Mouse (Mus musculus) thymus, postnatal 36 days (tissue): Measurements from ENCODE around the gene Ovol2.

Experiments
- DNase-seq, 2 experiments: peaks; one replicate each; pipeline ENCODE4 v3.0.0; 2022; ENCODE audit warnings: mixed read lengths in 2 of 2

Ovol2 gene

GRCm38 (mm10) chr2:144311372-144311771 lies 20.6 kb downstream of the Ovol2 start:
- no peak for DNase-seq

GRCm38 (mm10) chr2:144310273-144310672 lies 21.7 kb downstream of the Ovol2 start:
- DNase-seq = no peak

GRCm38 (mm10) chr2:144308561-144308960 lies 23.4 kb downstream of the Ovol2 start:
- no peak for DNase-seq

- DNase-seq = no peak
These were observed 26.1 kb downstream of the Ovol2 start for GRCm38 (mm10) chr2:144305721-144306294.

- no peak for DNase-seq
These were observed 30.8 kb downstream of the Ovol2 start for GRCm38 (mm10) chr2:144301101-144301500.

GRCm38 (mm10) chr2:144299749-144300669 lies 31.9 kb downstream of the Ovol2 start:
- no peak for DNase-seq

- DNase-seq = no peak
These were observed 36.7 kb downstream of the Ovol2 start for GRCm38 (mm10) chr2:144295145-144295735.

DNA sequence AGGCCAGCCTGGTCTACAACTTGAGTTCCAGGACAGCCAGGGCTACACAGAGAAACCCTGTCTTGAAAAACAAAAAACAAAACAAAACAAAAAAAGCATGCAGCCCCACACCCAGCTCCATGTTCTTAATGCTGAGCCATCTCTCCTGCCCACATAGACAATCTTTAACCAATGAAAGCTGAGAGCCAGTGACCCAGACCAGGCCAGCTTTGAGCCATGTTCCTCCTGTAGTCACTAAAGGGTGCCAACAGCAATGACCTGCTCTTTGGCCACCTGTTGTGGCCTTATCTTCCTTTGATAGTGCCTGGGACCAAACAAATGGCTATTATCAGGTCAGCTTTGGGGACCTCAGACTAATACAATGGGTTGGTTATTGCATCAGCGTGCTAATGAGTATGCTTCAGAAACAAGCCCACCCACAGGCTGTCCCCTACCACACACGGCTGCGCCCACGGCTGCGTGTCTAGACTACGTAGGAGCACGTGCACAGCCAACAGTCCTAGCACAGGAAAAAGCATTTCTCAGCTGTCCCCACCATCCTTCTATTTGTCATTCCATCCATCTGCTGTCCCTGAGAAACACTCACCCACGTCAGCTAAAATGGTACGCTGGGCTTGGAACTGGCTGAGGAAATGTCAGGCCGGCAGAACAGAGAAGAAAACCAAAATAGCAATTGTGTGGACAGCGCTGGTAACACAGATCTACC lies 40.2 kb downstream of the Ovol2 start:
- DNase-seq = no peak

DNA sequence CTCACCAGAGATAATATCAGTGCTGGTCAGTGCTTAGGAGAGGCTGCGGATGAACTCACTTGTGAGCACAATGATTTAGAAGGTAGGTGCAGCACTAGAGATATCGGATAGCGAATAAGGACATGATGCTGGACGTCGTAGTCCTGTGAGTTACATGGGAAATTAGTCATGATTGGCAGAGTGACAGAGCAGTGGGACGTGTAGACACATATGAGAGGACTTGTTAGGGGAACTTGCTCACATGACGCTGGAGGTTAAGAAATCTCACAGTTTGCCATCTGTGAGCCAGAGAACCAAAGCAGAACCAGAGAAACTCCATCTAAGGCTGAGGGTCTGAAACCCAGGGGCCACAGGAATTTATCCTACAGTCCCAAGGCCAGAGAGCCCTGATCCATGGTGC lies 41.6 kb downstream of the Ovol2 start:
- no peak for DNase-seq

DNA sequence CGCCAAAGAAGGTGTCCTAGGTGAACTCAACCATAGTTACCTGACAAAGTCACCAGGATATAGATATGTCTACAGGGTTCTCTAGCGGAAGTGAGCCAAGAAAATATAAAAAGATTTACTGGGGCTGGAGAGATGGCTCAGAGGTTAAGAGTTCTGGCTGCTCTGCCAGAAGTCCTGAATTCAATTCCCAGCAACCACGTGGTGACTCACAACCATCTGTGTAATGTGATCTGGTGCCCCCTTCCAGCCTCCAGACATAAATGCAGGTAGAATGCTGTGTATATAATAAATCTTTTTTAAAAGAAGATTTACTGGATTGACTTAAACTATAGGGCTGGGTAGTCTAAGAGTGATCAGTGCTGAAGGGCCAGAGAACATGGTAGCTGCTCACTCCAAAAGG lies 50.5 kb downstream of the Ovol2 start:
- DNase-seq = no peak

GRCm38 (mm10) chr2:144280568-144280967 lies 51.4 kb downstream of the Ovol2 start:
- no peak for DNase-seq

- no peak for DNase-seq
These were observed 52.2 kb downstream of the Ovol2 start for GRCm38 (mm10) chr2:144279742-144280141.

DNA sequence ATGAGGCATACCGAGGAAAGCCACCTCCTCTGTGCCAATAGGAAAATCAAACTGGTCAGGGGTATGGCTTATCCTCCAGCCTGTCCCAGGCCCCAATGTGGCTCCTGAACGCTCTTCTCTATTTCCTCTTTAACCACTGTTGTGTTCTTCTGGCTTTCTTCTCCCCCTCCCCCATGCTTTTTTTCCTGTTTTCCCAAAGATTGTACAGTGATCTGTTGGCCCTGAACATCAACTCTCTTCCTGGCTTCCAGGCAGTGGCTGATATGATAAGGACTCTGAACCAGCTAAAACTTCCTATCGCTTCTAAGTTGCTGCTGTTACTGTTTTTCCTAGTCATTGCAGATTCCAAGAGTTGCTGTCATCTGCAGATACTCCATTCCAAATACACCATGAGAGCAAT lies 55.1 kb downstream of the Ovol2 start:
- DNase-seq = no peak

GRCm38 (mm10) chr2:144274741-144275140 lies 57.2 kb downstream of the Ovol2 start:
- peak in 1 of 2 experiments; percentile 15 for DNase-seq

GRCm38 (mm10) chr2:144272088-144272487 lies 59.9 kb downstream of the Ovol2 start:
- no peak for DNase-seq

- DNase-seq = peak; percentile 92 to 94
These were observed 61.2 kb downstream of the Ovol2 start, which contains the start of the genes Mgme1 and Snx5 for GRCm38 (mm10) chr2:144270507-144271420. Mgme1 (plus strand) TSS chr2:144270663. Snx5 (minus strand) TSS chr2:144270906.

- DNase-seq = no peak
These were observed 62.1 kb downstream of the Ovol2 start for GRCm38 (mm10) chr2:144269679-144270475.

GRCm38 (mm10) chr2:144269306-144269650 lies 62.7 kb downstream of the Ovol2 start:
- no peak for DNase-seq

DNA sequence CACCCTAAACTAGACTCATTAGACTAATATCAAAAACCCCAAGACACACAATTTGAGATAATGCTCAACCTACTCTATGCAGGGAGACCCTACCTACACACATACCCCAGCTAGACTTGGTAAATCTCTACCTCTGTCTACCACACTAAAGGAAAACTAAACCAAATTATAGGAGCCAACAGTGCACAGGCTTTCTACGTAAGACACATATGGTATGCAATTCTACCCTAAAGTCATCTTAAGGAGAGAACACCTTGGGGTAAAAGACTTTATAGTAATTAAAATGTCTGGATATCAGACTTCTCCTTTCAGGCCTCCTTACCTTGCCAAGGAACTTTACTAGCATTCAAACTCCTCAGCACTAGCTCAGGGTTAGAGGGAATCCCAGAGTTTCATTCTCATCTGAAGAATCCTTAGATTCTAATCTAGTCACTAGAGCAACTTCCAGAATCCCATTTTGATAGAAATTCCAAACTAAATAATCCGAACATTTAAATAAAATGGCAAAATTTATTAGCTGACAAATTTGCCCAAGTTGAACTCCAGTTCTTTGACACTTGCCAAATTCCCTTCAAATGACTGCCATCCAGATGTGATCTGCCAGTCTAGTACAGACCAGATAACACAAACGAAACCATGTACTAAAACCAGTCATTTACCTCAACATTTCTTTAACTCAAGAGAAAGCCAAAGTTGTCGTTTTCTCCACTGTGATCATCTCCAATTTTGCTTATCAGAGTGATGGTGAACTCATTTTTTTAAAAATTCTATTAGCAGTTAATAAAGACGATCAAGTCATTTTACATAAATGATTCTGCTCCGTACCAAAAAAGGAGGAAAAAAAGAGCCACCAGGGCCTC lies 63.3 kb downstream of the Ovol2 start:
- DNase-seq = no peak

DNA sequence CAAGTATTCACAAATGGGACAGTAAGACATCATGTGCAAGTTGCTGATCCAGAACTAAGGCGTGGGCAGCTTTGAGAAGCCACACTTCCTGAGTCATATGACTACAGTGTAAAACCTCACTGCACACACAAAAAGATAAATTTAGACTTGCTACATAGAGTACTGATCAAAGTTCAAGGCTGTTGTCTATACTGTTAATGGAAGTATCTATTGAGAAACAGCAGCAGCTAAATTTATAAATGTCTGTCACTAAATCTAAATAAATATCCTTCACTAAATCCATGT lies 64.3 kb downstream of the Ovol2 start:
- peak; percentile 21 to 45 for DNase-seq
